Mouse (Mus musculus): Measurements from ENCODE around the gene Entpd5.
"Not testable (repeated sequence)": the region's sequence is repeated elsewhere in the genome, so short reads cannot be mapped to it uniquely, and the experiment has no call there.

Entpd5 gene

GRCm38 (mm10) chr12:84398629-84399028 is 10.2 kb downstream of the Entpd5 start:
- DNase-seq: no peak

- DNase-seq: no peak
Measured at GRCm38 (mm10) chr12:84397685-84398084, 11.1 kb downstream of the Entpd5 start.

GRCm38 (mm10) chr12:84396947-84397679 is 11.7 kb downstream of the Entpd5 start:
- no peak for DNase-seq

DNA sequence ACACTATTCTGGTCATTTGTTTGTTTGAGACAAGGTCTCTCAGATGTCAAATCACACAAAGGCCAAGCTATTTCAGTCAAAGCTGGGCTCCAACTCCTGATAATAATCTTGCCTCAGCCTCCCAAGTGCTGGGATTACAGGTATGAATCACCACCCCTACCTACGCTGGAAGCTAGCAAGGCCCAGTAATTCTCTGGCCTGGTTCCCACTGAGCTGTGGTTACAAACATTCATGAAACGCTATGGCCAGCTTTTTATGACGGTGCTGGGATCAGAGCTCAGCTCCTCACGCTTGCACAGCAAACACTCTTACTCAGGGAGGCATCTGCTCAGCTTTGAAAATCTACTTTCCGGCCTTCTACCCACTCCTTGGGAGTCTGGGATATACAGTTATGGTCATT is 15.0 kb downstream of the Entpd5 start:
- no peak for DNase-seq

DNA sequence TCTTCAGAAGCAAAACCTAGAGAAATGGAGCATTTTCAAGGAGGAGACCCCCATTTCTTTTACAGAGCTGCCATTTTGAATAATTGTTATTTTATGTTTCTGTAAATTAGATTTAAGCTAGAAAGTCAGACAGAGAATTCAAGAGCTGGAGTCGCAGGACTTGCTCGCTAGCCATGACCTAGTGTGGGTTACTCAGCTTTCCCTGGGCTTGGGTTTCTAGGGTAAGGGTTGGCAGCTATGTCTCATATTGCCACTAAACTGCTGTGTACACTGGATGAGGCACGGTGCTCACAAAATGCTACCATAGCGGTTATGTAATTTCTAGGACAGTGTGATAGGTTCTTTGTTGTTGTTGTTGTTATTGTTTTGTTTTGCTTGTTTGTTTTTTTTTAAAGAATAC is 16.1 kb downstream of the Entpd5 start:
- DNase-seq: no peak

- no peak for DNase-seq
Measured at GRCm38 (mm10) chr12:84390336-84390735, 18.5 kb downstream of the Entpd5 start.

GRCm38 (mm10) chr12:84388774-84389400 is 19.9 kb downstream of the Entpd5 start:
- no peak for DNase-seq

GRCm38 (mm10) chr12:84388097-84388496 is 20.7 kb downstream of the Entpd5 start:
- DNase-seq: no peak

DNA sequence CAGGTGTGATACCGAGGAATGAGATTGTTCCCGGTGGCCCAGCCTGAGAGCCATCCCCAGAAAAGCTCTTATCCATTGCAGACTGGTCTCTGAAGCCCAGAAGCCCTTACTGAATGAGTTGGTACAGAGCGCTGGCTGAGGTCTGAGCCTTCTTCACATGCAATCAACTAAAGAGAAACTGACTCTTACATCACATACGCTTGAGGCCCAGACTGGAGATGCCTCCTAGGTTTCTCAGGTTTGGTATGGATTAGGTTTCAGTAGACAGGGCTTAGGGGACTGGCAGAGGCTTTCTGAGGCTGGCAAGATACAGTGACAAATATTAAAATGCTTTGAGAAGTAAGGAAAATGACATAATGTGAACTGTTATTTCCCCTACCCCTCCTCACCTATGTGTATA is 23.4 kb downstream of the Entpd5 start:
- DNase-seq: no peak

GRCm38 (mm10) chr12:84384644-84385081 is 24.2 kb downstream of the Entpd5 start:
- no peak for DNase-seq

DNA sequence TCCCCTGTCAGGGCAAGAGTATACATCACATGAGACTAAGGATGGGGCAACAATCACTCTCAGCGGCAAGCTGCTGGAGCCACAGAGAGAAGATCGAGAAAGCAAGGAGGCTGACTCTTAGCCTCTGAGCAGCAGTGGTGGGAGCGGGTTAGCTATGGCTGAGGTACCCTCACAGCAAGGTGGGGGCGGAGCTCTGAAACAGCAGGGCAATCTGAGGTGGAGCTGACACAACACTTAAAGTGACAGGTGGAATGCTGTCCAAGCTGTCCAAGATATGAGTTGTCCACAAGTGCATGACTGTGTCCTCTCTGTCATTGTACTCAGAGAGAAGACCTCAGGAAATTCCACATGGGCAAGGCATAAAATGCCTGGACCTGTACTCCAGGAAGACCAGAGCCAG is 26.5 kb downstream of the Entpd5 start:
- no peak for DNase-seq

GRCm38 (mm10) chr12:84373831-84374481 is 34.9 kb downstream of the Entpd5 start:
- DNase-seq: peak; percentile 33

GRCm38 (mm10) chr12:84371647-84372046 is 37.2 kb downstream of the Entpd5 start:
- no peak for DNase-seq

GRCm38 (mm10) chr12:84366971-84367370 is 41.9 kb downstream of the Entpd5 start:
- no peak for DNase-seq

DNA sequence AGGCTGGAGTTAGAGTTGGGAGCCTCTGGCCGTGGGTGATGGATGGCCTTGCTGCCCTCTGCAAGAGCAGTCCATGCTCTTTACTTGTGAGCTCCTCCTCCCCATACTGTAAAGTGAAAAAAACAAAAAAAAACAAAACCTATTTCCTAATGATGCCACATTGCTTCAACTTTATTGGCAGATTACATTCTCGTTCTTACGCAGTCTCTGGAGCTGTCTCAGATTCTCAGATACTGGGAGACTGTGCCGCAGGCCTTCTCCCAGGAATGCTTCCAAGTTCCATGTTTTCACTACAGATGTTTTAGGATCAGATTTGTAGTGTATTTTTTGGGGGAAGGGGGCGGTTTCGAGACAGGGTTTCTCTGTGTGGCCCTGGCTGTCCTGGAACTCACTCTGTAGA is 43.7 kb downstream of the Entpd5 start:
- no peak for DNase-seq

DNA sequence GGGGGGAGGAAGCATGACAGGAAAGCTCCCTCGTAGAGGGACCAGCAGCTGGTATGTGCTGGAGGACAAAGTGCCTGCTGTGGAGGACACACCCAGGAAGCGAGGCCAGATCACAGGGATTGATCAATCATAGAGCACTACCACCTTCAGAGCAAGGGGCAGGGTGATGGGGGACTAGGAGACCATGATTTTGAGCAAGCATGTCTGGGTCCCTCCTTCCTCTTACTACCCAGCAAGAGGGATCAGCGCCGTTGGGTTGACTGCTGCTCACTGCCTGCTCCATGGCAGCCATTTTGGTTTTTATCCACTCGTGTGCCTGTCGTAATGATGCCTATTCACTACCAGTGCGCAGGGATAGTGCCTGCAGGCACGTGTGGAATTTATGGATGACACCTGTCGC is 44.5 kb downstream of the Entpd5 start:
- no peak for DNase-seq

DNA sequence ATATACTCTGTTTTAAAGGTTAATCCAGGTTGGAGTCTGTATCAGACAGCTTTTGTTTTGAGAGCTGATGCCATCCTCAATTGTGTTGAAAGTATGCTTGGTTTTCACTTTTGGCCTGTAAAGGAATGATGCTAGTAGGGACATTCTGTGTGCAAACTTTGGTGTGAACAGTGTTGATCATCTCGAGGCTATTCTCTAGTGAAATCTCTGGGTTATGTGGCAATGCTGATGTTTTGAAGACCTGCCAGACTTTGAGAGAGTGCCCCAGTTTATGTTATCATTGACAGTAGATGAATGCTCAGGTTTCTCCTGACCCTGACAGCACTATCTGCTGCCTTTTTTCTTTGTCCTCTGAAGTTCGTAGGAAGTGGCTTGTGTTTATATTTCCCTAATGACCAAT is 46.0 kb downstream of the Entpd5 start:
- DNase-seq: no peak

GRCm38 (mm10) chr12:84361555-84362489 is 47.0 kb downstream of the Entpd5 start, which contains the start of the genes Coq6 and Fam161b:
Coq6 (plus strand) TSS chr12:84361657.
Fam161b (minus strand) TSS chr12:84361833.
- peak; percentile 99 for DNase-seq

GRCm38 (mm10) chr12:84358699-84359098 is 50.1 kb downstream of the Entpd5 start:
- not testable (repeated sequence) for DNase-seq

DNA sequence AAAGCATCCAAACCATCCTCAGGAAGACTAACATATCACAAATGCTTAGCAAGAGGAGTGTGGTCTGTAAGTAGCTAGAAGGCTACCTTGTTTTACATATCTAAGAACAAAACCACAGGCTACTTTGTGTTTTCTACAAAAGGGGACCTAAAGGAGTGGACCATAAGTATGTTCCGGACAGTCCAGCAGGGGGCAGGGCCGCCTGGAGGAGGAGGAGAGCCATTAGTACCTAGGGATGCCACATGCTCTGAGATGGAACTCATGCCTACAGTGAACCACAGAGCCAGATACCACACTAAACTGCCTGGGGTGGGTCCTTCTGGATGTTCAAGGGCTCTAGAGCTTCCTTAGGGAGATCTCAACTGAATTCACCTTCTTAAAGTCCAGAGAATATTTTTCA is 61.6 kb downstream of the Entpd5 start:
- DNase-seq: no peak

DNA sequence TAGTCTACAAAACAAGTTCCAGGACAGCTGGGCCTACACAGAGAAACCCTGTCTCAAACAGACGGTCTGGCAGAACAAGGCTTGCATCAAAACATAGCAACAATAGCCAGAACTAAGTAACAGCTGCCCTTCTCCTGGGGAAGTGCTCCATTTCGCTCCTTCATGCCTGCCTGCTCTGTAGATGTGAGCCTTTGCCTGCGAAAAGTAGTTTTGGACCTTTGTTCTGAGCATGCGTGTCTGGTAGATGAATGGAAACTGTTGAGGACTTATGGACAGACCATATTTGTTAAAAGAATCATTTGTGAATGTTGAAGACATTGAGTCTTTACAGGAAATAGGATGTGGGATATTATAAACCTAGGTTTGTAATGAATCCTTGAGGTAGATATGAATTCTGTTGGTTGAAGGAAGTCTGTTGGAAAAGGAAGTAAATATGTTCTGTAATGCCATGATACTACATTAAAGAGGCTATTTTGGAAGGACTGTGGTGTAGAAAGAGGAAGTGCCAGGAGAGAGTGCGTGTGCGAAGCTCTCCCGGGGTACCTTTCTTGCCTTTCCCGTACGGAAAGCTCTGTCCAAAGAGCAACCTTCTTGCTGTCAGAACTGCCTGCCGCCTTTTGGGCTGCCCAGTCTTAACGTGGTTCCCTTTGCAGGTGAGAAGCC is 71.7 kb downstream of the Entpd5 start:
- no peak for DNase-seq

GRCm38 (mm10) chr12:84327111-84327512 is 81.7 kb downstream of the Entpd5 start:
- no peak for DNase-seq
